Mouse (Mus musculus) left cerebral cortex, postnatal 4 days (tissue): ENCODE data around the gene Gm9964. TPM values are rescaled to one million over a fixed set of nuclear protein-coding genes. Genes with fewer than 3 reads are reported as not detected.

Experiments
- DNase-seq: peaks from one replicate; pipeline ENCODE4 v3.0.0-alpha.2; 2022
- intact Hi-C: fragments of 180-260 bp; cut with DNase I; formaldehyde crosslinking; loops from one replicate; pipeline ENCODE4 v1.15.1; 2025
- total RNA-seq, 2 experiments: library from RNA; stranded (reverse); gene quantifications; 2 replicates each; pipeline ENCODE4 v1.2.3; 2021

The Gm9964 gene
- total RNA-seq, 2 experiments from 2014 or later = 0.52 TPM; not detected in 1

DNA sequence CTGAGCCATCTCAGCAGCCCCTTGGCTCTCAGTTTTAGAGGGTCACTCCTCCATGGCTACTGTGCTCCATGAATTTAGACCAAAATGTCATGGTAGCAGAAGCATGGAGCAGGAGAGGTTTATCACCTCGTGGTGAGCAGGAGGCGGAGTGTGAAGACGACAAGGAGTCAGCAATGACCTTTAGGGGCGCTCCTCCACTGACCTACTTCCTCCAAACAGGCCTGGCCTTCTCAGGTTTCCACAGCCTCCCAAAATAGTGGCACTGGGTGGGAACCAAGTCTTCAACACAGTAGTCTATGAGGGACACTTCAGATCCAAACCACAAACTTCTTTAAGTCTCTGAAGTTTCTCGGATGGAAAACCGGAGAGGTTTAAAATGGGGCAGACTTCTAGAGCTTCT is 38.0 kb downstream of the Gm9964 start:
- intact Hi-C loops = no loop called here
- DNase-seq = no peak

DNA sequence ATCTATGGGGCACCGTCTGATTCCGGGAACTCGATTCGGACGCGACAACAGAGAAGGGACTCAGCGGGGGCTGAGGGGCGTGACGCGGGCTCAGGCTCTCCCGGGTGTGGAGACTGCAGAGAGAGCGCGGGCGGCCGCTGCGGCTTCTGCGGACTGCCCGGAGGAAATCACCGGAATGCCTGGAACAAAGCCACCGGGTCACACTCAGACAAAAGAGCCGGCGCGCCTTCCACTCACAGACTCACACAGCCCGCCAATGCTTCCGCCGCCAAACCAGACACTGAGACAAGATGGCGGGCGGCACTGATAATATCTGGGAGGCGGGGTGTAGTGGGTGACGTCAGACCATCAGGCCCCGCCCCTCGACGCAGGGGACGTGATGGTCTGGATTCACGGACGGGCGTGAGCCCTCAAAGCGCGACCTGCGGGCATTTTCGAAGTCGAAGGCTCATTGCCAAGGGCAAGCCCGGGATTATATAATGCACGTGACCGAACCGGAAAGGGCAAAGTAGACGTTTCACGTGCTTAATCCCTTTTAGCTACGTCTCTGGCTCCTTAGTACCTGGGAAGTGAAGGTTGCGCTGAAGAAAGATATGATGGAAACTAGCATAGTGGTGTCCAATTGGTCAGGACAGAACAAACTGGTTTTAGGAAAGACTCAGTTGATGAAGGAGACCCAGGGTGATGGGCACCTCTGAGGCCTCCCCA is 42.2 kb downstream of the Gm9964 start, which contains the start of gene Wsb1:
Gene Wsb1, minus strand, starts transcription at position 281 of the 708 bp plus-strand sequence.
- intact Hi-C loops = no loop called here
- peak; percentile 95 for DNase-seq

DNA sequence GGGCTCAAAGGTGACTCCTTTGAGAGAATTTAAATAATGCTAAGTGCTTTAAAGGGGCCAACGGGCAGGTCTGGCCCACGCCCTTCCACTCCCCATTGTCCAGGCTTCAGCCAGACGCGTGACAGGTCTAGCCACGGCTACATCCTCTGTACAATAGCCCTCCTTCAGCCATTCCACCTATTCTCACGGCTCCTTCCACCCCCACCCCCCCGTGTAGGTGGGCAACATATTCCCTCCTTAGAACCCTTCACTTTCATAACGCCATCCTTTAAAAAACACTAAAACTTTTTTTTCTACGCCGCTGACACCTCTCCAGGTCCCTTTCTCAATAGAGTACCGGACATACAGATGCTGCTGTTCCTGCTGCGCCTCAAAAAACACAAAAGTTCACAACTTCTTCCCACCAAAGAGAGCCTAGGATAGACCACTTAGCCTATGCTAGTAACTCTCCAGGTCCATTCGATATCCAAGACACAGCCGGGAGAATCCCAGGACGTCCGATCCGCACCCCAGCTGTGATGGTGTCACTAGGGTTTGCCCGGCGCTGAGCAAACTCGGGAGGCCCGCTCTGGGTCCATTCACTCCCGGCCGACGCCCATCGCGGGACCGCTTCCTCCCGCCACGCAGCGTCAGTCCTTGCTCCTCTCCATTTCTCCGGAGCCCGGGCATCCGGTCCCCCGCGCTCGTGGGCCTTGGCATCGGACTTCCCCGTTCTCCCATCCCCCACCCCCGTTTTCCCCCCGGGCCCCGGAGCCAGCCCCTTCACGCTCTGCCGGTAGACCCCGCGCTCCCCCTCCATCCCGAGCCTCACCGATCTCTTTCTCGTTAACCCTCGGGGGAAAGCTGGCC is 42.9 kb downstream of the Gm9964 start:
- DNase-seq = peak; percentile 8
- intact Hi-C loops = no loop called here

DNA sequence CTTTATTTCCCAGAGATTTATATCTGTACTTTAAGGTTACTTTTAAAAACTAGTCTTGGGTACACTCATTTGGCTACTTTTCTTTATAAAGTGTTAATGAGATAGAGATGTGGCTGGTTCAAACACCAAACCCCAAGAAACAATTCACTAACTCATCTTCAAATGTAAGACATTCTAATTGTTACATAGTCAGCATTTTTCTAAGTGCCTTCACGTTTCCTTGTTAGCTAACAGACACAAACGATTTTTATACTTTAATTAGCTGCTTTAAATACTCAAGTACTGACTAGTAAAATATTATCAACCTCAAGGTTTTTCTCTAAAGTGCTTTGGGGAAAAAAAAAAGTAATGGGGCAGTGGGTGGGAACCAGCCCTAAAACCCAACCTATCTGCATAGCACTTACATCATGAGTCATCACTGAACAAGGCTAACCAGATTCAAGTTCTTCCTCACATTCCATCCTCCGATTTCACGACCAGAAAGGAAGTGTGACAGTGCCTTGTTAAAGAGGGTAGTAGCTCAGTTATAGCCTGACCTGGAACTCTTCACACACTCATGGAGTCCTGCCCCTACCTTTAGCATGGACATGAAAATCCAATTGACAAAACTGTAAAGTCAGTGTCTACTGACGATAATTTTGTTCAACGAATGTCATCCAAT is 43.7 kb downstream of the Gm9964 start:
- DNase-seq = no peak
- intact Hi-C loops = no loop called here

Other genes starting within 250 kb of the Gm9964 start
- 10 to 100 TPM; 49.9 to 50.6 TPM for gene Ksr1, start 150.5 kb downstream of the Gm9964 start, total RNA-seq
- 100 to 1,000 TPM; 154 to 166 TPM for gene Wsb1, start 42.2 kb downstream of the Gm9964 start, total RNA-seq
- gene Nf1, start 42.8 kb upstream of the Gm9964 start, total RNA-seq = 100 to 1,000 TPM; 102 to 107 TPM
- 10 to 100 TPM; 22.2 to 26.0 TPM for gene Omg, start 207.2 kb upstream of the Gm9964 start, total RNA-seq
- under 1 TPM; 0.60 to 0.79 TPM for gene Evi2b, start 226.9 kb upstream of the Gm9964 start, total RNA-seq
- not detected for gene Evi2, start 233.7 kb upstream of the Gm9964 start, total RNA-seq
- 1 to 10 TPM; 1.6 to 3.4 TPM for gene Evi2a, start 233.7 kb upstream of the Gm9964 start, total RNA-seq